Mouse (Mus musculus) midbrain, embryonic 16.5 days (tissue): ENCODE measurements around the gene Taf6l. TPM values are rescaled to one million over a fixed set of nuclear protein-coding genes. Genes with fewer than 3 reads are reported as not detected.

ENCODE experiments used
- ATAC-seq: fragments of 200-750 bp; cut with Nextera tagmentation; 2 replicates; pipeline ENCODE4 v1.8.0; 2017; ENCODE audit warnings: moderate TSS enrichment
- H3K27ac ChIP-seq: fragments of 300-500 bp; sonication (generic); 2 replicates; pipeline ENCODE4 v1.5.1; 2014; ENCODE audit warnings: mild to moderate bottlenecking, low read length, mixed read lengths
- H3K27me3 ChIP-seq: fragments of 300-500 bp; sonication (generic); 2 replicates; pipeline ENCODE4 v1.6.1; 2014; ENCODE audit warnings: low read depth, low read length, mixed read lengths; ENCODE audit not compliant: control insufficient read depth, insufficient read depth
- H3K36me3 ChIP-seq: fragments of 300-500 bp; sonication (generic); 2 replicates; pipeline ENCODE4 v1.6.1; 2014; ENCODE audit warnings: mild to moderate bottlenecking, low read length, moderate library complexity, mixed read lengths; ENCODE audit not compliant: control insufficient read depth, insufficient read depth
- H3K4me1 ChIP-seq: fragments of 300-500 bp; sonication (generic); 2 replicates; pipeline ENCODE4 v1.6.1; 2014; ENCODE audit warnings: mild to moderate bottlenecking, low read length, mixed read lengths; ENCODE audit not compliant: control insufficient read depth, insufficient read depth
- H3K4me2 ChIP-seq: fragments of 300-500 bp; sonication (generic); 2 replicates; pipeline ENCODE4 v1.6.1; 2014; ENCODE audit warnings: mild to moderate bottlenecking, low read length, mixed read lengths
- H3K4me3 ChIP-seq: fragments of 300-500 bp; sonication (generic); 2 replicates; pipeline ENCODE4 v1.5.1; 2014; ENCODE audit warnings: low read depth, mild to moderate bottlenecking, low read length, moderate library complexity, mixed read lengths
- H3K9ac ChIP-seq: fragments of 300-500 bp; sonication (generic); 2 replicates; pipeline ENCODE4 v1.6.1; 2014; ENCODE audit warnings: low read depth, low read length, mixed read lengths
- H3K9me3 ChIP-seq: fragments of 300-500 bp; sonication (generic); replicated peaks from 2 replicates; pipeline ENCODE4 v1.6.1; 2014; ENCODE audit warnings: mild to moderate bottlenecking, low read length, mixed read lengths; ENCODE audit not compliant: control insufficient read depth, poor library complexity, severe bottlenecking
- WGBS: fragments of 180-500 bp; shearing (Covaris S2); extraction: QIAGEN DNeasy Blood & Tissue Kit; methylation state at CpG from one replicate; pipeline ENCODE4 v1.1.7; 2014; 5-methylcytosine and 5-hydroxymethylcytosine counted together
- polyA plus RNA-seq: library from polyadenylated mRNA; unstranded; fragments of >200 nt; fragmentation: Nextera tagmentation; extraction: Ambion mirVana; gene quantifications from 2 replicates; pipeline ENCODE4 v1.2.1, GENCODE M21; 2015

The Taf6l gene
- polyA plus RNA-seq, 1 experiment from 2014 or later: 32.9 TPM

- H3K9ac ChIP-seq: peak within 1 kb of the TSS; percentile 74
- ATAC-seq: peak; percentile 96
- peaks cover 50% of the 10 kb centered on the region for H3K4me1 ChIP-seq
- under 1% methylated on average over 75 of the region's 83 CpGs for WGBS
- H3K9me3 ChIP-seq: no peaks in the 10 kb centered on the region
- peak within 1 kb of the TSS; percentile 97 for H3K27ac ChIP-seq
- peak within 1 kb of the TSS; percentile 100 for H3K4me2 ChIP-seq
- peaks cover 6% of the 10 kb centered on the region for H3K36me3 ChIP-seq
- H3K27me3 ChIP-seq: no peaks in the 10 kb centered on the region
- peak within 1 kb of the TSS; percentile 99 for H3K4me3 ChIP-seq
Observed at GRCm38 (mm10) chr19:8819596-8820423, 33.6 kb upstream of the Taf6l start, which contains the start of gene Hnrnpul2. Hnrnpul2 (plus strand) TSS chr19:8820010.

GRCm38 (mm10) chr19:8818801-8819595 is 32.8 kb upstream of the Taf6l start, which contains the start of gene Ttc9c:
Ttc9c (minus strand) TSS chr19:8819333.
- H3K36me3 ChIP-seq: no peaks in the 10 kb centered on the region
- H3K9me3 ChIP-seq: no peaks in the 10 kb centered on the region
- H3K4me2 ChIP-seq: peak within 1 kb of the TSS; percentile 100
- peak; percentile 94 for ATAC-seq
- WGBS: 1% methylated on average over 33 of the region's 33 CpGs
- no peaks in the 10 kb centered on the region for H3K27me3 ChIP-seq
- peaks cover 50% of the 10 kb centered on the region for H3K4me1 ChIP-seq
- H3K9ac ChIP-seq: peak within 1 kb of the TSS; percentile 74
- H3K27ac ChIP-seq: peak within 1 kb of the TSS; percentile 97
- H3K4me3 ChIP-seq: peak within 1 kb of the TSS; percentile 99

GRCm38 (mm10) chr19:8818301-8818798 is 32.1 kb upstream of the Taf6l start:
- H3K27me3 ChIP-seq: no peaks in the 10 kb centered on the region
- peak overlapping the region; percentile 74 for H3K9ac ChIP-seq
- no peak for ATAC-seq
- peak overlapping the region; percentile 97 for H3K27ac ChIP-seq
- peak overlapping the region; percentile 100 for H3K4me2 ChIP-seq
- peaks cover 49% of the 10 kb centered on the region for H3K4me1 ChIP-seq
- 0 out of 2 replicates have a peak, but pooled peaks cover 2% of the 10 kb centered on the region for H3K36me3 ChIP-seq
- H3K9me3 ChIP-seq: no peaks in the 10 kb centered on the region
- peak overlapping the region; percentile 99 for H3K4me3 ChIP-seq
- WGBS: 29% methylated on average over 14 of the region's 14 CpGs

GRCm38 (mm10) chr19:8817001-8817400 is 30.8 kb upstream of the Taf6l start:
- Histone ChIP-seq H3K9me3 (no peaks in the 10 kb centered on the region), H3K4me3 (no peak overlapping the region), H3K4me1 (peaks cover 35% of the 10 kb centered on the region), H3K4me2 (peak overlapping the region; percentile 35), H3K27me3 (no peaks in the 10 kb centered on the region), H3K27ac (no peak overlapping the region), H3K36me3 (0 out of 2 replicates have a peak, but pooled peaks cover 2% of the 10 kb centered on the region), H3K9ac (peak overlapping the region; percentile 28; the same call in 1 of the 2 replicates)
- 30% methylated on average over 3 of the region's 3 CpGs for WGBS
- ATAC-seq: no peak

- Histone ChIP-seq H3K9ac (no peak overlapping the region), H3K27ac (no peak overlapping the region), H3K4me1 (peaks cover 28% of the 10 kb centered on the region), H3K4me2 (no peak overlapping the region), H3K4me3 (no peak overlapping the region), H3K27me3 (no peaks in the 10 kb centered on the region), H3K36me3 (peaks cover 5% of the 10 kb centered on the region; the same call in 1 of the 2 replicates), H3K9me3 (no peaks in the 10 kb centered on the region)
- no peak for ATAC-seq
- WGBS: 72% methylated on average over 11 of the region's 11 CpGs
Observed at GRCm38 (mm10) chr19:8815812-8816211, 29.6 kb upstream of the Taf6l start.

GRCm38 (mm10) chr19:8806810-8807209 is 20.6 kb upstream of the Taf6l start:
- peaks cover 10% of the 10 kb centered on the region for H3K36me3 ChIP-seq
- no peak overlapping the region for H3K4me3 ChIP-seq
- WGBS: 93% methylated on average over 5 of the region's 5 CpGs
- no peak overlapping the region for H3K27ac ChIP-seq
- no peaks in the 10 kb centered on the region for H3K9me3 ChIP-seq
- H3K4me2 ChIP-seq: no peak overlapping the region
- ATAC-seq: no peak
- no peaks in the 10 kb centered on the region for H3K27me3 ChIP-seq
- H3K9ac ChIP-seq: no peak overlapping the region
- peaks cover 11% of the 10 kb centered on the region for H3K4me1 ChIP-seq

- Histone ChIP-seq H3K36me3 (peaks cover 7% of the 10 kb centered on the region), H3K27ac (no peak overlapping the region), H3K9me3 (no peaks in the 10 kb centered on the region), H3K9ac (no peak overlapping the region), H3K4me2 (no peak overlapping the region), H3K4me1 (peaks cover 14% of the 10 kb centered on the region), H3K4me3 (no peak overlapping the region), H3K27me3 (no peaks in the 10 kb centered on the region)
- 92% methylated on average over 11 of the region's 11 CpGs for WGBS
- no peak for ATAC-seq
Observed at GRCm38 (mm10) chr19:8803879-8804660, 17.9 kb upstream of the Taf6l start.

GRCm38 (mm10) chr19:8803204-8803780 is 17.1 kb upstream of the Taf6l start:
- H3K9ac ChIP-seq: peak overlapping the region; percentile 74; the same call in 1 of the 2 replicates
- peaks cover 7% of the 10 kb centered on the region for H3K36me3 ChIP-seq
- no peak for ATAC-seq
- H3K4me1 ChIP-seq: peaks cover 14% of the 10 kb centered on the region
- H3K9me3 ChIP-seq: no peaks in the 10 kb centered on the region
- 87% methylated on average over 9 of the region's 9 CpGs for WGBS
- peak overlapping the region; percentile 67 for H3K4me2 ChIP-seq
- H3K27ac ChIP-seq: peak overlapping the region; percentile 95
- no peaks in the 10 kb centered on the region for H3K27me3 ChIP-seq
- peak overlapping the region; percentile 70 for H3K4me3 ChIP-seq
